Mouse (Mus musculus): ENCODE data around the gene Snx29.

GRCm38 (mm10) chr16:11621042-11621441 is 298.3 kb downstream of the Snx29 start:
- TF ChIP-seq POLR2A (IDR thresholded peaks at IDR 0.05; ENCODE audit: control insufficient read depth, extremely low read depth, insufficient read depth, low read length, poor library complexity), result no peak
- no peak for TF ChIP-seq CTCF (IDR thresholded peaks at IDR 0.05; ENCODE audit: borderline replicate concordance, control insufficient read depth, extremely low read depth, insufficient read depth, low read length, poor library complexity)
